Mouse (Mus musculus): Measurements from ENCODE around the gene Tecpr2.

Gene Tecpr2

GRCm38 (mm10) chr12:110948082-110948909 lies 59.2 kb downstream of the Tecpr2 start:
- no peak for DNase-seq (ENCODE audit: low spot score)

GRCm38 (mm10) chr12:110948910-110949201 lies 59.8 kb downstream of the Tecpr2 start:
- no peak for DNase-seq (ENCODE audit: low spot score)

DNA sequence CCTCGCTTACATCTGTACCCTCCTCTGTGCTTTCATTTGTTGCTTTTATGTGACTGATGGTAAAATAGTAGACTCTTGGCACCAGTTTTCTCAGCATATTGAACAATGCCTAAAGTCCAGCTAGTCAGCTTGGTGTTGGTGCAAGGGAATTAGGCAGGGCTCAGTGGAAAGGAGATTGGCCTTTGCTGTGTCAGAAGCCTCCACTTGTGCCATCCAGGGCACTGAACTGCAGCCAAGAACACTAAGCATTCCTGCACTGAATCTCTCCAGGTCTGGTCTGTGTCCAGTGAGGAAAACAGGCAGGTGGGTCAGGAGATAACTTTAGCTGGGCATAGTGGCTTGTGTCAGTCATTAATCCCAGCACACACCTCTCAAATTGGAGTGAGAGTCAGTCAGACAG lies 60.3 kb downstream of the Tecpr2 start:
- DNase-seq (ENCODE audit: low spot score): no peak

GRCm38 (mm10) chr12:110950151-110950550 lies 61.1 kb downstream of the Tecpr2 start:
- no peak for DNase-seq (ENCODE audit: low spot score)

GRCm38 (mm10) chr12:110951236-110951635 lies 62.2 kb downstream of the Tecpr2 start:
- no peak for DNase-seq (ENCODE audit: low spot score)

GRCm38 (mm10) chr12:110952628-110953385 lies 63.7 kb downstream of the Tecpr2 start:
- no peak for DNase-seq (ENCODE audit: low spot score)

GRCm38 (mm10) chr12:110953443-110953842 lies 64.4 kb downstream of the Tecpr2 start:
- no peak for DNase-seq (ENCODE audit: low spot score)

DNA sequence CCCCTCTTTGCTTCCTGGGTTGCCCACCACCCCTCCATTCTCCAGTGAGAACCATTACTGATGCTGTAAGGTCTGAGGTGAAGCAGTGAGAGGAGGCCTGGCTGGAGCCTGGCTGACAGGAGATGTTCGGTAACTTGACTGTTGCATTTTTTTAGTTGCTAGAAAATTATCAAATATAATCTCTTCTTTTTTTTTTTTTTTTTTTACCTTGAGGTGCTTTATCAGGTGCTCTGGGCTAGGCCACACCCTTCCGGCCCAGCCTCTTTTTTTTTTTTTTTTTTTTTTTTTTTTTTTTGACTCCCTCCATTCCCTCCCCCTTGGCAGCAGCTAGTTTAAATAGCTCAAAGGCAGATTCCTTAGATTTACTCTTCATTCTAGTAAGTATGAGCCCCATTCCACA lies 64.8 kb downstream of the Tecpr2 start:
- DNase-seq (ENCODE audit: low spot score): no peak

- no peak for DNase-seq (ENCODE audit: low spot score)
These were observed 65.4 kb downstream of the Tecpr2 start for GRCm38 (mm10) chr12:110954351-110954991.

DNA sequence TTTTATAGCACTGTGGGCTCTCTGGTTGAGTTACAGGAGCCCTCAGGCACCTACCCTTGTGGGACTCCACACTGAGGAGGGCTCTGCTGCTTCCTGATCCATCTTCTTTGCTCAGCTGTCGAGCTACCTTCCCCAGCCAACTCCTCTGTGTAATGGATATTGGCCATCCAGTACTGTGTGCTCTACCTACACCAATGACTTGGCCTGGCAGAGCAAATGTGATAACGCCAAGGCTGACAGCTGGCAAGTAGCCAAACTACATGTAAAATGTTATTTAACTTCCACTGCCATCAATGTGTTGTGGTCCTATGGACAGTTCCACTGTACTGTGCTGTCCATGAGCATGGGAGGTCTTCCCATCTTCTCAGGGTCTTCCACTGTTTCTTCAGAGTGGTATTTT lies 72.9 kb downstream of the Tecpr2 start:
- no peak for DNase-seq (ENCODE audit: low spot score)

DNA sequence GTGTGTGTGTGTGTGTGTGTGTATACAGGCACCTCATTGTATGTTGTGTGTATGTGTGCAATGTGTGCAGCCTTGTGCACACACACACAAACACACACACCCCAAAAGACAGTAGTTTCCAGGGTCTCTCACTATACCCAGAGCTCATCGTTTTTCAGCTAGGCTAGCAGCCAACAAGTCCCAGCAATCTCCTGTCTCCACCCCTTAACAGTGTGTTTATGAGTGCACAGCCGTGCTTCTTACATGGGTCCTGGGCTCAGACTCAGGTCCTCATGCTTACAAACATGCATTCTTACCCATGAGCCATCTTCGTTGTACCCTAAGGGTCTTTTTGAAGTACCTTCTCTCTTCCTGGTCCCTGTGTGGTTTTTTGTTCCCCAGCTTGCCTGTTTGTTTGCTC lies 76.4 kb downstream of the Tecpr2 start:
- no peak for DNase-seq (ENCODE audit: low spot score)

DNA sequence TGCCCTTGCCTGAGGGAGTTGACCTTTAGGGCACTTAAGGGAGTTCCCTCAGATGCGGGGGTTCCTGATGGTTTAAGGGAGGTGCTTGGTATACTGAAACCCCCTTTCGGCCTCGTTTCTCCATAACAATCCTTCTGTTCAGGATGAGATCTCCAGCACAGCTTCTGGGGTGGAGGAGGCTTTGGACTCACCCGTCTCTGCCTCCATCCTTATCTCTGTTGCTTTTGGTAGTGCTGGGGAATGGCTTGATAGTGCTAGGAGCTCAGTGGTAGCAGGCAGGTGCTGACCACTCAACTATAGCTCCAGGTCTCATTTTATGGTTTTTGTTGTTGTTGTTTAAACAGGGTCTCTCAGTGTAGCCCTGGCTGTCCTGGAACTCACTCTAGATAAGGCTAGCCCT lies 77.0 kb downstream of the Tecpr2 start:
- no peak for DNase-seq (ENCODE audit: low spot score)

GRCm38 (mm10) chr12:110967146-110967545 lies 78.1 kb downstream of the Tecpr2 start:
- DNase-seq (ENCODE audit: low spot score): no peak

- no peak for DNase-seq (ENCODE audit: low spot score)
These were observed 81.3 kb downstream of the Tecpr2 start for GRCm38 (mm10) chr12:110970408-110970807.

DNA sequence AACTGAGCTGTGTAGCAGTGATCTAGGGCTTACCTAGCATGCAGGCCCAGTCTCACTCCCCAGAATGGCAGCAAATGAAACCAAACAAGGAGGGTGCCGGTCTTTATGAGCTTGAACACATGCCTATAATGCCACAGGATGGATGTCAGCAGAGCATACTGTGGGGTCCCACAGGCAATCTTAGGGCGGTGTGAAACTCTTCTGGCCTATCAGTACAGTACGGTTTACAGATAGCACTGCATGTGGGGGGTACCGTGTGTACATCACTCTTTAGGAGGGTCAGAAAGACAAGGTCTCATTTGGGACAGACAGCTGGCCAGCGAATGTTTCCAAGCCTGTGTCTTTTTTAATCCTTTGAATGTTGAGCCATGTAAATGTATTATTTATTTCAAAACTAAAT lies 82.9 kb downstream of the Tecpr2 start:
- DNase-seq (ENCODE audit: low spot score): no peak

DNA sequence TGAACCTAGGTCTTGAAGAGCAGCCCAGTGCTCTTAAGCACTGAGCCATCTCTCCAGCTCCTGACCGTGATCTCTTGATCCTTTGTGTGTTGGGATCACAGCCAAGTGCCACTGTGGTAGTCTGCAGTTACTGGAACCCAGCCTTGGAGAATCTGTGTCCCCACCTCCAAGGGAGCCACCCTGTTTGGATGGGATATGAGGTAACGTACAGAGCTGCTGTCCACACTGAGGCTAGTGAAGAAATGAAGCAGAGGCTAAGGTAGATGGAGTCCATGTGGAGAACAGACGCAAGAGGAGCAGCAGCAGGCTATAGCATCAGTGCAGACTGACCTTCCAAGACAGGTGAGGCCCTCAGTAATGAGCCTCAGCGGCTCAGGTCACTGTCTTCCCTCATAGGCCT lies 84.8 kb downstream of the Tecpr2 start:
- no peak for DNase-seq (ENCODE audit: low spot score)

DNA sequence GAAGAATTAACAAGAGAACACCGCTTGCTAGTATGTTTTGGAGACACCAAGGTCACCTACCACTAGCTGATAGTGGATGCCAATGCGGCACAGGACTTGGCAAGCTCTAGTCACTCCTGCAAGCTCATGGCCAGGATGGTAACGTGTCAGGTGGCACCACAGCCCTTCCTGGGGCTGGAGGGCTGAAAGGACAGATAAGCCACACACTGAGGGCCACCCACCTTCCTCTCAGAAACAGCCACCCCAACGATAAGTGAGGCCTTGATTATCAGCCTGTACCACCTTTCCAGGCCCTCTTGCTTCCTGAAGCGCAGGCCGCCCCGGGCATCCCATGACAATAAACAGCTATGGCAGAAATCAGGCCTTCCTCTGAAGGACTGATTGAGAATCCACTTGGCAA lies 85.2 kb downstream of the Tecpr2 start:
- no peak for DNase-seq (ENCODE audit: low spot score)

GRCm38 (mm10) chr12:110974726-110975125 lies 85.7 kb downstream of the Tecpr2 start:
- DNase-seq (ENCODE audit: low spot score): no peak

GRCm38 (mm10) chr12:110975385-110975784 lies 86.3 kb downstream of the Tecpr2 start:
- DNase-seq (ENCODE audit: low spot score): no peak

- no peak for DNase-seq (ENCODE audit: low spot score)
These were observed 86.9 kb downstream of the Tecpr2 start for GRCm38 (mm10) chr12:110975838-110976468.

DNA sequence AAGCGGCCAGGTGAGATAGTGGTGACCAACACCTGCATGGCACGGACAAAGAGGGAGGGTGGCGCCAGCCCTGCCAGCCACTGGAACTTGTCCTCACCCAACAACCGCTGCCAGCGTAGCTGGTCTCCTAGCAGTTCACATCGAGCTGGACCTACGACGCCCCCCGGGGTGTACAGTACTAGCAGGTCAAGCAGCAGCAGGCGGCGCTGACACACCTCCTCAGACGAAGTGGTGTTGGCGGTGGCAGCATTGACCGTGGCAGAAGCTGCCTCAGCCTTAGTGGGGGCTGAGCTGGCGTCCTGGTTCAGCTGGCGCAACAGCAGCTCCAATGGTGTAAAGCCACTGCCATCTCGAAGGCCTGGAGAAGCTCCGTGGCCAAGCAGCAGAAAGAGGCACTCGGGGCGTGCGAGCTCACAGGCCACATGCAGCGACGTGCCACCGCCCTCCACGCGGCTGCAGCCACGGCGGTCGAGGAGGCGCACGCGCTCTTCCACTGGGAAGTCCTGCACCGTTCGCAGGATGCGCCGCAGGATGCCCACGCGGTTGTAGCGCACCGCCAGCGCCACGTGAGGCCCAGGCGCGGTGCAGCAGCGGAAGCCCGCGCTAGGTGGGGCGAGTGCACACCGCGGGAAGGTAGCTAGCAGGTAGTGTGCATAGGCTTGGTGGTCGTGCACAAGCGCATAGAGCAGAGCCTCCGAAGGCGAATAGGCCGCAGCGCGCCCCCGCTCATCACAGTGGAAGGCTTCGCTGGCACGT lies 87.7 kb downstream of the Tecpr2 start:
- no peak for DNase-seq (ENCODE audit: low spot score)

- no peak for DNase-seq (ENCODE audit: low spot score)
These were observed 88.3 kb downstream of the Tecpr2 start for GRCm38 (mm10) chr12:110977345-110977733.

Measured in ovary, postnatal 14 days (tissue).